Mouse (Mus musculus) C2C12 (cell line): ENCODE results near the gene Ltbp1. TPM values are rescaled to one million over a fixed set of nuclear protein-coding genes. Genes with fewer than 3 reads are reported as not detected.

Experiments
- H3K27me3 ChIP-seq: one replicate; pipeline ENCODE4 v1.6.1; 2011; ENCODE audit not compliant: control insufficient read depth, insufficient read depth, insufficient read length
- H3K36me3 ChIP-seq: one replicate; pipeline ENCODE4 v1.6.1; 2011; ENCODE audit not compliant: control insufficient read depth, insufficient read depth
- H3K4me3 ChIP-seq: one replicate; pipeline ENCODE4 v1.5.1; 2011; ENCODE audit warnings: mild to moderate bottlenecking, control low read depth; ENCODE audit not compliant: poor library complexity, insufficient read depth, severe bottlenecking
- H3K79me2 ChIP-seq: one replicate; pipeline ENCODE4 v1.6.1; 2011; ENCODE audit not compliant: control insufficient read depth, insufficient read depth
- H3K79me3 ChIP-seq: one replicate; pipeline ENCODE4 v1.6.1; 2011; ENCODE audit warnings: low read depth, control low read depth
- H3ac ChIP-seq: one replicate; pipeline ENCODE3; 2011; ENCODE audit warnings: low read depth; ENCODE audit not compliant: control insufficient read depth, insufficient read length
- CEBPB ChIP-seq: IDR thresholded peaks from one replicate; pipeline ENCODE4 v1.6.1; 2011; ENCODE audit warnings: low read depth, mild to moderate bottlenecking, control low read depth, moderate library complexity
- CTCF ChIP-seq: IDR thresholded peaks from one replicate; pipeline ENCODE4 v1.5.1; 2011; ENCODE audit not compliant: control insufficient read depth, insufficient read depth, insufficient read length
- FOSL1 ChIP-seq: IDR thresholded peaks from one replicate; pipeline ENCODE4 v1.8.0; 2011; ENCODE audit warnings: mild to moderate bottlenecking, low read length; ENCODE audit not compliant: poor library complexity, insufficient read depth, severe bottlenecking
- MAX ChIP-seq: IDR thresholded peaks from one replicate; pipeline ENCODE4 v1.6.1; 2011; ENCODE audit warnings: mild to moderate bottlenecking, control low read depth
- MYOD1 ChIP-seq: IDR thresholded peaks from one replicate; pipeline ENCODE4 v1.6.1; 2011; ENCODE audit warnings: low read depth; ENCODE audit not compliant: control insufficient read depth, insufficient read length
- MYOG ChIP-seq: IDR thresholded peaks from one replicate; pipeline ENCODE4 v1.6.1; 2011; ENCODE audit not compliant: control insufficient read depth, insufficient read length; ENCODE audit errors: extremely low read depth
- USF1 ChIP-seq: IDR thresholded peaks from one replicate; pipeline ENCODE4 v1.6.1; 2011; ENCODE audit warnings: low read depth, mild to moderate bottlenecking, control low read depth, moderate library complexity
- polyA plus RNA-seq: library from polyadenylated mRNA; unstranded; fragments of >200 nt; fragmentation: generic; extraction: Trizol; gene quantifications from one replicate; pipeline ENCODE4 v1.2.1, GENCODE M21; 2012; ENCODE audit warnings: missing spikeins

The Ltbp1 gene
- polyA plus RNA-seq, 1 experiment = 41.8 TPM

- H3ac ChIP-seq = no peak overlapping the region
- H3K79me3 ChIP-seq = no peaks in the 10 kb centered on the region
- TF ChIP-seq USF1 (no peak), CEBPB (no peak), MYOD1 (no peak), FOSL1 (no peak), MAX (no peak)
- no peak overlapping the region for H3K4me3 ChIP-seq
- H3K27me3 ChIP-seq = no peaks in the 10 kb centered on the region
- H3K79me2 ChIP-seq = no peaks in the 10 kb centered on the region
- H3K36me3 ChIP-seq = no peaks in the 10 kb centered on the region
Observed at GRCm38 (mm10) chr17:74982880-74983279, 22.5 kb upstream of the Ltbp1 start.

GRCm38 (mm10) chr17:74984071-74984470 lies 21.3 kb upstream of the Ltbp1 start:
- TF ChIP-seq CEBPB (no peak), FOSL1 (peak; percentile 39)
- H3K4me3 ChIP-seq = no peak overlapping the region
- no peaks in the 10 kb centered on the region for H3K79me2 ChIP-seq
- H3K27me3 ChIP-seq = no peaks in the 10 kb centered on the region
- H3ac ChIP-seq = no peak overlapping the region
- no peaks in the 10 kb centered on the region for H3K36me3 ChIP-seq
- H3K79me3 ChIP-seq = no peaks in the 10 kb centered on the region

DNA sequence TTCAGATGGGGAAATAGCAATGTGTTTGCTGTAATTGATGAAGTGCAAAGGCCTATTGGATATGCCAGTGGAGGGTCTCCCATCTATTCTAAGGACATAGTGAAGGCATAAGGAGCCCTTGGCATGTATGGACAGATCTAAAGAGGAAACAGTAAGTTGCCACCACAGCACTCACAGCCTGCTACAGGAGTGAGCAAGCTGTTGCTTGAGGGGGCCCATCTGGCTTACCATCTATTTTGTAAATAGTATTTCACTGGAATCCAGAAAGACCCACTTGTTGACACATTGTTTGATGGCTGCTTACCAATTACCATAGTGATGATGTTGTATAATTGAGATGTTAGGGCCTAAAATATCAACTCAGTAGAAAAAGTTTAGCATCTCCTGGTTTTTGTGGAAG lies 20.7 kb upstream of the Ltbp1 start:
- H3K36me3 ChIP-seq = no peaks in the 10 kb centered on the region
- no peaks in the 10 kb centered on the region for H3K27me3 ChIP-seq
- no peaks in the 10 kb centered on the region for H3K79me2 ChIP-seq
- no peak overlapping the region for H3ac ChIP-seq
- H3K79me3 ChIP-seq = no peaks in the 10 kb centered on the region
- no peak overlapping the region for H3K4me3 ChIP-seq
- no peak for TF ChIP-seq CTCF

DNA sequence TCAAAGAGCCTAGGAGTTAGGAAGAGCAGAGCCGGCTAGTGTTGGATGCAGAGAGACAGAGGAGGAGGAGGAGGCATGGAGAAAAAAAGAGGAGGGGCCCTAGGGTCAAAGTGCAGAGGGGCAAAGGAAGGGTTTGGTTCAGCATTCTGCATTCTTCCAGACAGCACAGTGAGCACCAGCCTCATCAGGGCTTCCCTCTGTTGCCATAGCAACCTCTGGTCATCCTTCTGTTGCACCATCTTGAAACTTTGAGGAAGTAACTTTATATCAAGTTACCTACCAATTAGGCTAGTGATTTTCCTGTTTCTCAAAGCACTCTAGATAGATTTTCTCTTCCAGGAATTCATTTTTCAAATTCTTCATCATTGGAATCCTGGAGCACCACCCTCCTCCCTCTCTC lies 18.3 kb upstream of the Ltbp1 start:
- Histone ChIP-seq H3K27me3 (no peaks in the 10 kb centered on the region), H3K79me2 (no peaks in the 10 kb centered on the region), H3K4me3 (no peak overlapping the region), H3ac (no peak overlapping the region), H3K79me3 (no peaks in the 10 kb centered on the region), H3K36me3 (no peaks in the 10 kb centered on the region)
- TF ChIP-seq MYOD1 (no peak), MAX (no peak), MYOG (no peak), CTCF (no peak), FOSL1 (no peak), USF1 (no peak), CEBPB (no peak)

- Histone ChIP-seq H3K27me3 (no peaks in the 10 kb centered on the region), H3K4me3 (no peak overlapping the region), H3K36me3 (no peaks in the 10 kb centered on the region), H3ac (no peak overlapping the region), H3K79me3 (no peaks in the 10 kb centered on the region), H3K79me2 (no peaks in the 10 kb centered on the region)
- no peak for TF ChIP-seq USF1
- TF ChIP-seq MYOG = no peak
- TF ChIP-seq FOSL1 = no peak
- TF ChIP-seq CTCF = no peak
- TF ChIP-seq MAX = no peak
- TF ChIP-seq MYOD1 = no peak
- TF ChIP-seq CEBPB = no peak
Observed at GRCm38 (mm10) chr17:74989691-74990090, 15.7 kb upstream of the Ltbp1 start.

GRCm38 (mm10) chr17:74990561-74990960 lies 14.8 kb upstream of the Ltbp1 start:
- Histone ChIP-seq H3K4me3 (no peak overlapping the region), H3ac (no peak overlapping the region), H3K27me3 (no peaks in the 10 kb centered on the region), H3K79me3 (no peaks in the 10 kb centered on the region), H3K36me3 (no peaks in the 10 kb centered on the region), H3K79me2 (no peaks in the 10 kb centered on the region)
- TF ChIP-seq MAX (no peak), CEBPB (no peak), MYOD1 (no peak), USF1 (no peak), FOSL1 (no peak), CTCF (no peak), MYOG (no peak)
